Mouse (Mus musculus) left cerebral cortex, postnatal 10 days (tissue): Measurements from ENCODE around the gene Cacnb3. TPM values are rescaled to one million over a fixed set of nuclear protein-coding genes. Genes with fewer than 3 reads are reported as not detected.
A peak's percentile ranks its signal among the peaks of the same experiment; 100 is the strongest.

ENCODE experiments used
- DNase-seq, 2 experiments: peaks; one replicate each; pipeline ENCODE4 v3.0.0; 2021 to 2022; ENCODE audit warnings: low spot score in 2 of 2, mixed read lengths in 1 of 2; ENCODE audit errors: extremely low spot score in 1 of 2
- intact Hi-C: fragments of 180-260 bp; cut with DNase I; formaldehyde crosslinking; loops from one replicate; pipeline ENCODE4 v1.15.1; 2025
- total RNA-seq, 2 experiments: library from RNA; stranded (reverse); gene quantifications; 2 replicates each; pipeline ENCODE4 v1.2.3; 2021

The Cacnb3 gene
- total RNA-seq, 2 experiments from 2014 or later: 173 to 185 TPM

GRCm38 (mm10) chr15:98691486-98692147 is 61.0 kb downstream of the Cacnb3 start:
- DNase-seq: peak in 1 of 2 experiments; percentile 61
- intact Hi-C loops: no loop called here

- peak in 1 of 2 experiments; percentile 71 for DNase-seq
Measured at GRCm38 (mm10) chr15:98692171-98692715, 61.6 kb downstream of the Cacnb3 start.

More at GRCm38 (mm10) chr15:98692171-98692715, 61.6 kb downstream of the Cacnb3 start:
- intact Hi-C loops: no loop called here

Other genes with a start within 250 kb of the Cacnb3 start
- gene Olfr283, start 249.9 kb upstream of the Cacnb3 start, total RNA-seq: not detected
- gene Olfr282, start 199.6 kb upstream of the Cacnb3 start, total RNA-seq: not detected
- not detected for gene Olfr281, start 178.3 kb upstream of the Cacnb3 start, total RNA-seq
- not detected for gene OR5BS1P, start 160.9 kb upstream of the Cacnb3 start, total RNA-seq
- gene Lalba, start 148.1 kb upstream of the Cacnb3 start, total RNA-seq: not detected
- gene Olfr279, start 138.4 kb upstream of the Cacnb3 start, total RNA-seq: not detected
- 10 to 100 TPM; 62.2 to 64.0 TPM for gene Kansl2, start 96.6 kb upstream of the Cacnb3 start, total RNA-seq
- 10 to 100 TPM; 42.0 to 50.2 TPM for gene Ccnt1, start 59.9 kb upstream of the Cacnb3 start, total RNA-seq
- gene 4930415O20Rik, start 59.8 kb upstream of the Cacnb3 start, total RNA-seq: not detected
- 10 to 100 TPM; 37.1 to 38.1 TPM for gene Adcy6, start 20.8 kb upstream of the Cacnb3 start, total RNA-seq
- gene Ddx23, start 32.1 kb downstream of the Cacnb3 start, total RNA-seq: 10 to 100 TPM; 55.8 to 58.2 TPM
- 10 to 100 TPM; 68.6 to 70.1 TPM for gene Rnd1, start 46.6 kb downstream of the Cacnb3 start, total RNA-seq
- 10 to 100 TPM; 13.6 to 14.5 TPM for gene Ccdc65, start 77.4 kb downstream of the Cacnb3 start, total RNA-seq
- gene Fkbp11, start 97.4 kb downstream of the Cacnb3 start, total RNA-seq: 1 to 10 TPM; 2.2 TPM
- gene Arf3, start 132.4 kb downstream of the Cacnb3 start, total RNA-seq: 100 to 1,000 TPM; 651 to 661 TPM
- gene Wnt10b, start 147.3 kb downstream of the Cacnb3 start, total RNA-seq: under 1 TPM; 0.63 to 0.64 TPM
- not detected for gene Wnt1, start 159.0 kb downstream of the Cacnb3 start, total RNA-seq
- 100 to 1,000 TPM; 285 to 294 TPM for gene Ddn, start 178.7 kb downstream of the Cacnb3 start, total RNA-seq
- 10 to 100 TPM; 41.7 to 44.6 TPM for gene Prkag1, start 200.7 kb downstream of the Cacnb3 start, total RNA-seq
- 10 to 100 TPM; 62.4 to 64.3 TPM for gene Kmt2d, start 240.4 kb downstream of the Cacnb3 start, total RNA-seq